Mouse (Mus musculus) G1E (cell line): ENCODE data around the gene Aoc3.

ENCODE experiments used
- CTCF ChIP-seq: IDR thresholded peaks from 2 replicates; pipeline ENCODE4 v1.5.1; 2012; ENCODE audit warnings: low read depth, low read length, inconsistent platforms, mixed read lengths
- GATA1 ChIP-seq: IDR thresholded peaks from 2 replicates; pipeline ENCODE4 v1.6.1; 2012; ENCODE audit warnings: borderline replicate concordance, low read length, inconsistent platforms, mixed read lengths
- GATA2 ChIP-seq: IDR thresholded peaks from 2 replicates; pipeline ENCODE4 v1.6.1; 2012; ENCODE audit warnings: low read depth, low read length, inconsistent platforms, borderline replicate concordance
- POLR2AphosphoS5 ChIP-seq: IDR thresholded peaks from 2 replicates; pipeline ENCODE4 v1.6.1; 2012; ENCODE audit warnings: low read depth, low read length, inconsistent platforms; ENCODE audit not compliant: insufficient replicate concordance

- no peak for TF ChIP-seq CTCF
- TF ChIP-seq GATA1: no peak
- no peak for TF ChIP-seq GATA2
- no peak for TF ChIP-seq POLR2AphosphoS5
Observed at GRCm38 (mm10) chr11:101301299-101302003, 29.0 kb upstream of the Aoc3 start.
